Mouse (Mus musculus): ENCODE results near the gene Arid3b. TPM values are rescaled to one million over a fixed set of nuclear protein-coding genes. Genes with fewer than 3 reads are reported as not detected.

The Arid3b gene
- total and polyA plus RNA-seq, 2 experiments from 2014 or later, result 4.6 to 5.3 TPM

DNA sequence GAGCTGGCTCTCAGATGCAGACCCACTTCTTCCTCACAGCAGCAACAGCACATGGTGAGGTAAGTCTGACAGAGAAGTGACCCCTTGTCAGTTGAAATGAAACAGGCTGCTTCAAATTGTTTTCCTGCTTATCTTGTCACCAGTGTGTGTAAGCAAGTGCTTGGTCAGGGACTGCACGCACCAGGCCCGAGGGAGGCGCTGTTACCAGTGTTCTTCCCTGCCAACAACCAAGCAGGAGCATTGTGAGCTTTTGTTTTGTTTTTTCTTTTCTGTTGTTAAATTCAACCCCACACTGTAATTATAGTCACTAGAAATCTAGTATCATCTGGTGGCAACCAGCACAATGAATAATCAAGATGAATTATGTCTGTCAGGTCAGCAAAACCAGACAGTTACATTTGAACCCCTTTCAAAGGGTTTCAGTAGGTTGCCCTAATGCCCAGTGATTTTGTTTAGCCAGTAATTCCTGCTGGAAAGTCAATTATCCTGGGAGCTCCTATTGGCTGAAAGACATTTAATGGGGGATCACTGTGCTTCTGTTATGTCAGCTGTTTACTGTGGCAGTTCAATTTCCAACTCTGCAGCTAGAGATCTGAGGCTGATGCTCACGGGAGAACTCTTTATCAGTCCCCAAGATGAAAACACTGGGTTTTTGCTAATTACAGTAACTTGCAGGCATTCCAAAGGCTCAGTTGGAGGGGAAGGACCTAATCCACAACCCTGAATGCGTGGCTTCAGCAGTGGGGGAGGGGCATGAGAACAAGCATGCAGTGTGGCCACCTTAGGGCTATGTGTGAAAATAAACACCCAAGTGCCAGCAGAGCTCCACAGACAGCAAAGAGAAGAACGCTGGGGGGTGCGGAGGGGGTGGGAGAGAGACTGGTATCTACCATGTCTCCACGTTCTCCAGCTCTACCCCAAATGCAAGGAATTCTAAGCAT is 24.5 kb downstream of the Arid3b start:
- WGBS, result 41% methylated on average over 8 of the region's 8 CpGs
- ATAC-seq (ENCODE audit: low FRiP score), result no peak
- no peak for DNase-seq (ENCODE audit: low spot score)
- Histone ChIP-seq H3K36me3 (ENCODE audit: insufficient read depth, low read length) (no peaks in the 10 kb centered on the region), H3K27me3 (ENCODE audit: insufficient read depth, low read length) (no peaks in the 10 kb centered on the region), H3K27ac (ENCODE audit: low read depth, low read length) (no peak overlapping the region), H3K9ac (replicated peaks; ENCODE audit: low read length, poor library complexity, severe bottlenecking) (no peak overlapping the region), H3K9me3 (ENCODE audit: low read length) (no peaks in the 10 kb centered on the region), H3K4me3 (ENCODE audit: low read depth, low read length) (no peak overlapping the region), H3K4me2 (ENCODE audit: low read depth, low read length, poor library complexity, severe bottlenecking) (no peak overlapping the region), H3K4me1 (ENCODE audit: insufficient read depth, low read length) (peaks cover 24% of the 10 kb centered on the region; the same call in 1 of the 2 replicates)
- TF ChIP-seq CTCF (IDR thresholded peaks at IDR 0.05), result no peak

DNA sequence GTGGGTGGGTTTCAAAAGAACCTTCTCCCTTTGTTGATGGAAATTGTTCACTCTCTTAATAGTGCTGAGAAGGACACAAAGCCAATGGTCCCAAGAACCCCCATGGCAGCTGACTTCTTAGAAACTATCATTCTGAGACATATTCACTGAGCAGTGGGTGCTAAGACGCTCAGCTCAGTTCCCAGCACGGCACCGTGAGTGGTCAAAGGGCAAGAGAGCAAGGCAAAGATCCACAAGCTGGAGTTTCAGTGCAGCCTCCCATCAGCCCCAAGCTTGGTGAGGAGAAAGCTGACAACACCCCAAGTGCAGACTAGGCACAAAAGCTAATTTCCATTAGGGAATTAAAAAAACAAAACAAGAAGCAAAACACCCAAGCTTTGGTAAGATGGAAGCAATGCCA is 25.9 kb downstream of the Arid3b start:
- Histone ChIP-seq H3K4me1 (ENCODE audit: insufficient read depth, low read length) (peaks cover 19% of the 10 kb centered on the region; the same call in 1 of the 2 replicates), H3K27ac (ENCODE audit: low read depth, low read length) (no peak overlapping the region), H3K4me3 (ENCODE audit: low read depth, low read length) (no peak overlapping the region), H3K9me3 (ENCODE audit: low read length) (no peaks in the 10 kb centered on the region), H3K4me2 (ENCODE audit: low read depth, low read length, poor library complexity, severe bottlenecking) (no peak overlapping the region), H3K36me3 (ENCODE audit: insufficient read depth, low read length) (no peaks in the 10 kb centered on the region), H3K9ac (replicated peaks; ENCODE audit: low read length, poor library complexity, severe bottlenecking) (no peak overlapping the region), H3K27me3 (ENCODE audit: insufficient read depth, low read length) (no peaks in the 10 kb centered on the region)
- no peak for ATAC-seq (ENCODE audit: low FRiP score)
- WGBS, result 84% methylated on average over 3 of the region's 3 CpGs
- TF ChIP-seq CTCF (IDR thresholded peaks at IDR 0.05), result no peak
- no peak for DNase-seq (ENCODE audit: low spot score)

DNA sequence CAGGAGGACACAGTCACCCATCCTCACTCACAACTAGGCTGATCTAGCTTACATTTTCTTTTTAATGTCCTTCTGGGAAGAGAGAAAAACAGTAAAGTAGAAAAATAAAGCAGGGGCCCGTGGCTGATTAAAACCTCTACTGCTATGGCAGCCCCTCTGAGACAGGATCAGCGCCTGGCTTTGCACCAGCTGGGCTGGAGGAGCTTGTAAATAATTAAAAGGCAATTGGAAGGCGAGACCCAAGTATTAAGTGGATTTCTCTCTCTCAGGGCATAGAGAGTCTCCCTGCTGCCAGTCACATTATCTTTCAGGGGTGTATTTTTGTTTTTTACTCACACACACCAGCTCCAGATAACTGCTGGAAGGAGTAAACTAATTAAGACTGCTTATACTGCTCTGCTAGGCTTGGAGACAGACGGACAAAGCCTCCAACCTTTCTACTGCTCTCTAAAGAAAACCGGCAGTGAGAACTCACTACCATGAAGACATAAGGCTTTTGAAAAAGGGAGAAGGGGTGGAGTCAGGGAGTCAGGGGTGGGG is 27.8 kb downstream of the Arid3b start:
- Histone ChIP-seq H3K27ac (ENCODE audit: low read depth, low read length) (no peak overlapping the region), H3K36me3 (ENCODE audit: insufficient read depth, low read length) (no peaks in the 10 kb centered on the region), H3K9ac (replicated peaks; ENCODE audit: low read length, poor library complexity, severe bottlenecking) (no peak overlapping the region), H3K4me1 (ENCODE audit: insufficient read depth, low read length) (peaks cover 15% of the 10 kb centered on the region; the same call in 1 of the 2 replicates), H3K4me2 (ENCODE audit: low read depth, low read length, poor library complexity, severe bottlenecking) (no peak overlapping the region), H3K4me3 (ENCODE audit: low read depth, low read length) (no peak overlapping the region), H3K27me3 (ENCODE audit: insufficient read depth, low read length) (no peaks in the 10 kb centered on the region), H3K9me3 (ENCODE audit: low read length) (no peaks in the 10 kb centered on the region)
- WGBS, result 22% methylated on average over 5 of the region's 5 CpGs
- TF ChIP-seq CTCF (IDR thresholded peaks at IDR 0.05), result no peak
- no peak for DNase-seq (ENCODE audit: low spot score)
- ATAC-seq (ENCODE audit: low FRiP score), result no peak

GRCm38 (mm10) chr9:57807174-57807651 is 29.4 kb downstream of the Arid3b start:
- 0 out of 2 replicates have a peak, but pooled peaks cover 5% of the 10 kb centered on the region for H3K4me1 ChIP-seq (ENCODE audit: insufficient read depth, low read length)

DNA sequence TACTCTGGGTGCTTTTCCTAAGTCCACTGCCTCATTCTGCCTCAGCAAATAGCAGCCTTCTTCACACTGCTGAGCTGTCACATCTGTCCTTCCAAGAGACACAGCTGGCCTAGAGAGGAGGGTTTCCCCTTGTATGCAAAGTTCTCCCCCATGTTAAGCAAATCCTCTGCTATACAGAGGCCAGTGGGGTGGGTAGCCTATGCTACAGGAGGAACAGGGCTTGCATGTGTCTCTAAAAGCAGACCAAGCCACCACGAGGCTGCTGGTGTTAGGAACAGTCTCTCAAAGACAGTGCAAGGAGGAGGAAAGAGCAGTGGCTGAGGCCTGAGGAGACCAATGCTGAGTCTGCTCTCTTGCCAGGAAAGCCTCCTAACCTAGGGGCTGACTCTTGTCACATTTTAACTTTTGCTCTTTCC is 30.5 kb downstream of the Arid3b start:
- no peak for ATAC-seq (ENCODE audit: low FRiP score)
- H3K27me3 ChIP-seq (ENCODE audit: insufficient read depth, low read length), result no peaks in the 10 kb centered on the region
- 72% methylated on average over 1 of the region's 1 CpGs for WGBS

More at GRCm38 (mm10) chr9:57807174-57807651, 29.4 kb downstream of the Arid3b start:
- Histone ChIP-seq H3K9ac (replicated peaks; ENCODE audit: low read length, poor library complexity, severe bottlenecking) (no peak overlapping the region), H3K4me3 (ENCODE audit: low read depth, low read length) (no peak overlapping the region), H3K4me2 (ENCODE audit: low read depth, low read length, poor library complexity, severe bottlenecking) (no peak overlapping the region), H3K27ac (ENCODE audit: low read depth, low read length) (no peak overlapping the region), H3K36me3 (ENCODE audit: insufficient read depth, low read length) (no peaks in the 10 kb centered on the region), H3K9me3 (ENCODE audit: low read length) (no peaks in the 10 kb centered on the region), H3K27me3 (ENCODE audit: insufficient read depth, low read length) (no peaks in the 10 kb centered on the region)
- DNase-seq (ENCODE audit: low spot score) (no peak), ATAC-seq (ENCODE audit: low FRiP score) (no peak)
- WGBS, result 78% methylated on average over 4 of the region's 4 CpGs
- TF ChIP-seq CTCF (IDR thresholded peaks at IDR 0.05), result no peak

More for the DNA sequence above, 30.5 kb downstream of the Arid3b start:
- Histone ChIP-seq H3K9me3 (ENCODE audit: low read length) (no peaks in the 10 kb centered on the region), H3K27ac (ENCODE audit: low read depth, low read length) (no peak overlapping the region), H3K4me3 (ENCODE audit: low read depth, low read length) (no peak overlapping the region), H3K4me2 (ENCODE audit: low read depth, low read length, poor library complexity, severe bottlenecking) (no peak overlapping the region), H3K36me3 (ENCODE audit: insufficient read depth, low read length) (no peaks in the 10 kb centered on the region), H3K9ac (replicated peaks; ENCODE audit: low read length, poor library complexity, severe bottlenecking) (no peak overlapping the region), H3K4me1 (ENCODE audit: insufficient read depth, low read length) (no peaks in the 10 kb centered on the region)
- no peak for DNase-seq (ENCODE audit: low spot score)
- TF ChIP-seq CTCF (IDR thresholded peaks at IDR 0.05), result no peak
